Mouse (Mus musculus): ENCODE data around the gene Myl7.

Myl7 gene

DNA sequence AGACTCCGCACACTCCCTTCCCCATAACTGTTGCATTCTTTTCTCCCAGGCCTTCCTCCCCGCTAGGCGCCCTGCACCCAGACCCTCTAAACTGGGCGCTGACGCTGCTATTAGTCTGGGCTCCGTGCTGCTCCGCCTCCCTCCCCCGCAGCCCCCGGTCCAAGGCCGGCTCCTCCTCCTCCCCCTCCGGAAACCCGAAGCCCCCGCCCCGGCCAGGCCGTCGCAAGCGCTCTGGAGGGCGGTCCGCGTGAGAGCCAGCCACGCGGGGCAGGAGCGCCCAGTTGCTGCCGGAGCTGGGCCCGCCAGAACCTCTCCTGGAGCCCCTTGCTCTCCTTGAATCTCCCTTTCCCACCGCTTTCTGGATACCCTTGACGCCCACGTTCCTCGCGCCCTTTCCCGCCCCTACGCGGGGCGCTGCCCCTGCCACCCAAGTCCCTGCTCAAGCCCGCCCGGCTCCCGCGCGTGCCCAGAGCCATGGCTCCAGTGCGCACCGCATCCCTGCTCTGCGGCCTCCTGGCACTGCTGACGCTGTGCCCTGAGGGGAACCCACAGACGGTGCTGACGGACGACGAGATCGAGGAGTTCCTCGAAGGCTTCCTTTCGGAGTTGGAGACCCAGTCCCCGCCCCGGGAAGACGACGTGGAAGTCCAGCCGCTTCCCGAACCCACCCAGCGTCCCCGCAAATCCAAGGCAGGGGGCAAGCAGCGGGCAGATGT lies 36.7 kb downstream of the Myl7 start, which contains the start of gene Aebp1:
Aebp1 (plus strand) TSS at position 270 of the 716 bp plus-strand sequence.
- DNase-seq: peak; percentile 82 to 87

- DNase-seq: no peak
Measured at GRCm38 (mm10) chr11:5860639-5861038, 37.9 kb downstream of the Myl7 start.

GRCm38 (mm10) chr11:5859883-5860550 lies 38.6 kb downstream of the Myl7 start:
- no peak for DNase-seq

DNA sequence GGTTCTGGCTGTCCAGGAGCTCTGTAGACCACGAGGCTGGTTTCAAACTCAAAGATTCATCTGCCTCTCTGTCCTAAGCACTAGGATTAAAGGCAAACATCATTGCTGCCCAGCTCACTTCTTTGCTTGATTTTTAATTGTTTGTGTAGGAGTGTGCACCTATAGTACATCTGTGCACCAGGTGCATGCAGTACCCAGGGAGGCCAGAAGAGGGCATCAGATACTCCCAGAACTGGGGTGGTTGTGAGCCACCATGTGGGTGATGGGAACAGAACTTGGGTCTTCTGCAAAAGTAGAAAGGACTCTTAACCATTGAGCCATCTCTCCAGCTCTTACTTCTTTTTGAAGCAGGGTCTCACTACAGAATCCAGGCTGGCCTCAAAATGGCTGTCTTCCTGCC lies 39.9 kb downstream of the Myl7 start:
- DNase-seq: no peak

- no peak for DNase-seq
Measured at GRCm38 (mm10) chr11:5856479-5857130, 42.0 kb downstream of the Myl7 start.

DNA sequence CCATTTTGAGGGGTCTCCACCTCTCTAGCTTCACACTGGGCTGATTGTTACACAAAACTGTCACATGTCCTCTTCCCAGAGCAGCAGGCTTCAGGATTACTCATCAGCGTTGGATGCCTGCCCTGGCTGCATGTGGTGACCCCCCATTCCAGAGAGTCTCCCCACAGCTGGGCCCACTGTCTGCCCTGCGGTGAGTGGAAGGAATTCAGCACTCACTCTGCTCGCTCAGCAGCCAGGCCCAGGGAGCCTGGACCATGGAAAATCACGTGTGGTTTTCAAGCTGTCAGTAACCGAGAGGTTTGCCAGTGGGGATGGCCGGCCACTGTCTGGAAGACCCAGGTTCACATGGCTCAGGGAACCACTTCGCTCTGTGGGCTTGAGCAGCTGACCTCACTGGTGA lies 42.7 kb downstream of the Myl7 start:
- DNase-seq: peak; percentile 63 to 73

DNA sequence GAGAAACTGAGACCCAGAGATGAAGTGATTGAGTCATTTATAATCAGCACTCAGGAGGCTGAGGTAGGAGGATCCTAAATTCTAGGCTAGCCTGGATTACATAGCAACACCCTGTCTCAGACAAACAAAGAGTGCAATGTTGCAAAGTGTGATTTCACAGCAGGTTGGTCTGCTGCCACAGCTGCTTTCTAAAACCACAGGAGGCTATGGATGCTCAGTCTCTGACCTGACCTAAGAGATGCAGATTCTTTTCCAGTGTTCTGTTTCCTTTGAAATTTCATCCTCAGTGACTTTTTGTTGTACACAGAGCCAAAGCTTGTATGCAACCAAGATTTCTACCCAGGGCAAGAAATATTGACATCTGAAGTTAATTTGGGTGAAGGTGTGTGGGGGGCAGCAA lies 43.1 kb downstream of the Myl7 start:
- no peak for DNase-seq

DNA sequence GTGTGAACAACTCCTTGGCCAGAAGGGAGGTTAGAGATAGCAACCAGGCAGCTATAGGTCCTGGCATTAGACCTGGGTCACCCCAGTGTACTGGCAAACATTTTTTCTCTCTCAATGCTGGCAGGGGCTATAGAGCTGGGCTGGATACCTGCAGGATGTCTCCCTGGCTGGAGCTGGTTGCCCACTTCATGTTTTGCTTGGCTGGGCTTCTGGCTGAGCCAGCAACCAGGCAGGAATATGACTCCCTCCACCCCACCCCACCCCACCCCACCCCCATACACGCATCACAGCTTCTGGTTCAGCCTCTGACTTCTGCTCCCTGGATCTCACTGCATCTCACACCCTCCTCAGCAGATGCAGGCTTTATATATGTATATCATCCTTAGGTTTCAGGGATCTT lies 46.3 kb downstream of the Myl7 start:
- DNase-seq: peak in 1 of 2 experiments; percentile 31

- DNase-seq: no peak
Measured at GRCm38 (mm10) chr11:5851021-5851736, 47.4 kb downstream of the Myl7 start.

DNA sequence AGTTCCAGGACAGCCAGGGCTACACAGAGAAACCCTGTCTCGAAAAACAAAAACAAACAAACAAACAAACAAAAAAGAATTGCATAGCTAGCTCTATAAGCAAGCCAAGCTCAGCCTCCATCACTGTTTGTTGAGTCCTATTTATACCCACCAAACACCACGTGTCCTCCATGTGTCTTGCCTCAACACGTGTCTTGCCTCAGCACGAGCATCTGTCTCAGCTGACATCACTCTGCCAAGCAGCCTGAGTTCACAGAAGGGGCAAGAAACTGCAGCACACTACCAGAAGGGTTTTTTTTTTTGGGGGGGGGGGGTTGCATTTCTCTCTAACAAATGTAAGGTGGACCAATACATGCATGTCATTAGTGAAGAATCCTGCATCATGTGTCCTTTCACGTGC lies 48.1 kb downstream of the Myl7 start:
- DNase-seq: no peak

DNA sequence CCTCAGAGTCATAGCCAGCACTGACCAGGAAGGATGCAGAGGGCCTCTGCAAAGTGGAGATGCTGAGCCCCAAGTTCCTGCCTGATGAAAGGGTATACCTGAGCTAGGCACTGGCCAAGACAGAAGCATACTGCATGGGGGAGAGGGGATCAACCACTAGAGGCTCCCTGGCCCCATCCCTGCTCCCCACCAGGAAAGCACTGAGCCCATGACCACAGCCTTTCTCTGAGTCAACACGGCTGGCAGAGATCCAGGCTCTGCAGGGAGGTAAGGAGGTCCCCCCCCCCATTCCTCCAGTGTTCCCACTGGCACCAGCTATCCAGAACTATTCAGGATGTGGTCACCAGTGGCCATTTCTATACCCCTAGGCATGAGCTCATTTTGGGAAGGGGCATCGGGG lies 49.3 kb downstream of the Myl7 start:
- peak; percentile 41 to 49 for DNase-seq

- DNase-seq: peak in 1 of 2 experiments; percentile 5
Measured at GRCm38 (mm10) chr11:5848741-5849140, 49.8 kb downstream of the Myl7 start.

GRCm38 (mm10) chr11:5846639-5847345 lies 51.8 kb downstream of the Myl7 start:
- DNase-seq: peak; percentile 48 to 68
